Mouse (Mus musculus): Measurements from ENCODE around the gene Fgfr2. TPM values are rescaled to one million over a fixed set of nuclear protein-coding genes. Genes with fewer than 3 reads are reported as not detected.

Fgfr2 gene
- polyA plus RNA-seq, 1 experiment from 2014 or later = 133 TPM

DNA sequence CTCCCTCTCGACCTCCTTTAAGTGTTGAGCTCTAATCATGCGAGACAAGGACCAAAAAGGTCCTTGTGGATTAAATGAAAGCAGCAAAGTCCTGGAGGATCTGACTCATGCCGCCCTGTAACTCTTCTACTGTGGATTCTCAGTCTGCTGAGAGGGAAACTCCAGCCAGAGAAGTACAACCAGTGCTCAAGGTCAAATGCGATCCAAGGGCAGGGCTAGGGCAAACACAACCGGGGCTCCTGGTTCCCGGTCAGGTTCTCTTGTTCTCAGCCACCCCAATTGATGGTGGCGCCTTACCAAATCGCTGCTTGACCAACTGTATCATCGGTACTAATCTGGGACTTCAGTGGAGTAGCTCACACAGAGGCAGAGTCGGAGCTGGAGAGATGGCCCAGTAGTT lies 322.3 kb downstream of the Fgfr2 start:
- no peak for ATAC-seq (ENCODE audit: low FRiP score, low TSS enrichment)
- H3K9ac ChIP-seq (ENCODE audit: low read depth, low read length) = no peak overlapping the region
- WGBS = 81% methylated on average over 10 of the region's 10 CpGs
- no peak overlapping the region for H3K4me3 ChIP-seq (ENCODE audit: low read length)
- no peak overlapping the region for H3K4me2 ChIP-seq (replicated peaks; ENCODE audit: low read depth, low read length)
- H3K27me3 ChIP-seq (ENCODE audit: control insufficient read depth, insufficient read depth, low read length) = no peaks in the 10 kb centered on the region
- H3K27ac ChIP-seq (ENCODE audit: low read depth, low read length) = no peak overlapping the region; the same call in 1 of the 2 replicates
- 0 out of 2 replicates have a peak, but pooled peaks cover 5% of the 10 kb centered on the region for H3K36me3 ChIP-seq (ENCODE audit: control insufficient read depth, insufficient read depth, low read length)
- no peaks in the 10 kb centered on the region for H3K9me3 ChIP-seq (ENCODE audit: control insufficient read depth, low read length)
- peaks cover 14% of the 10 kb centered on the region for H3K4me1 ChIP-seq (ENCODE audit: control insufficient read depth, insufficient read depth, low read length)

DNA sequence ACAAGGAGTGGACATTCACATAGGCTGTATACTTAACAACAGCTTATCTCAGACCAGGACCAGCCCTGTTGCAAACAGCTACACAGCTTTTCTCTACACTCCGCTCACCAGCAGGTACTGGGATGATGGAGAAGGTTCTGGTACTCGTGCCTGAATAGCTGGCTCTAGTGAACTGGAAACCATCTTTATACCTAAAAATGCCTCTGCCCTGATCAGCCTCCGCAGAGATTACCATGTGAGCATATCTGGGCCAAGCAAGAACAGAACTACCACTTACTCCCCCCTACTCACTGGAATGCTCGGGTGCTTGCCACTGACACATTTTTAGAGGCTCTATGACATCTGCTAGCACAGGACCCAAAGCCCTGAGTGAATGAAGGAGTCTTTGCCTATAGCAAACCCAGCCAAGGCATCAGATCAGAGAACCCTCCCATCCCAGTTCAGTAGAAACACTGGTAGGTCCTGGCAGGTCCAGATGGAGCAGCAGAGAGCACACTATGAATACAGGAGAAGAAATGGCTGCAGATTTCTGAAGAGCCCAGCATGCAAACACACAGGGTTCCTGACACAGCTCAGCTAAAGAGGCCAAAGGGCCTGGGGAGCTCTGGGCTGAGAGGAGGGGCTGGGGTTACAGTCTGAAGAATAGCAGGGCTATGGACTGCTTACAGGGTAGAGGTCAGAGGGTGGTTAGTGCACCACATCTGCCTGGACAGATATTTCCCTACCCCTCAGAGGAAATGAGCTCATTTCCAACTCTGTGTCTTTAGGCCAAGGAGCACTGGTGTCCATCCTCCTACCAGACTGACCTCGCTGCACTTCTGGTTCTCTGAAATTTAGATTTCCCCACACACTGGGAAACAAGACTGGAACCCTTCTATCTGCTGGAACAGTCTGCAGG lies 323.8 kb downstream of the Fgfr2 start:
- Histone ChIP-seq H3K4me2 (replicated peaks; ENCODE audit: low read depth, low read length) (no peak overlapping the region), H3K4me3 (ENCODE audit: low read length) (no peak overlapping the region), H3K9me3 (ENCODE audit: control insufficient read depth, low read length) (no peaks in the 10 kb centered on the region), H3K9ac (ENCODE audit: low read depth, low read length) (no peak overlapping the region; the same call in 1 of the 2 replicates), H3K27ac (ENCODE audit: low read depth, low read length) (no peak overlapping the region), H3K36me3 (ENCODE audit: control insufficient read depth, insufficient read depth, low read length) (0 out of 2 replicates have a peak, but pooled peaks cover 5% of the 10 kb centered on the region), H3K27me3 (ENCODE audit: control insufficient read depth, insufficient read depth, low read length) (no peaks in the 10 kb centered on the region), H3K4me1 (ENCODE audit: control insufficient read depth, insufficient read depth, low read length) (peaks cover 10% of the 10 kb centered on the region)
- no peak for ATAC-seq (ENCODE audit: low FRiP score, low TSS enrichment)
- WGBS = 88% methylated on average over 5 of the region's 5 CpGs

DNA sequence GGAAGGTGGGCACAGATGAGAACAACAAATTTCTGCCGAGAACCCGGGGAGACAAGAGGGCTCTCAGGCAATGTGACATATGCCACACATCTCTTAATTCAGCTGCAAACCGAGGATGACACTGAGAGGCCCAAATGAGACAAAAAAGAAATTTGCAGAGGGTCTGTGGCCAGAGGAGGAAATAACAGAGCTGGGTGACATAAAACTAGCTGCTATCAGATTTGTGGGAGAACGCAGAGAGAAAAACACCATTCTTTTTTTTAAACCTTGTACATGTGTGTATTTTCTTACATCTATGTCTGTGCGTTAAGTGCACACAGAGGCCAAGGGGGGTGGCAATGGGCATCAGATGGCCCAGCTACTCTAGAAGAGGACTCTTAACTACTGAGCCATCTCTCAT lies 328.0 kb downstream of the Fgfr2 start:
- Histone ChIP-seq H3K36me3 (ENCODE audit: control insufficient read depth, insufficient read depth, low read length) (0 out of 2 replicates have a peak, but pooled peaks cover 4% of the 10 kb centered on the region), H3K4me2 (replicated peaks; ENCODE audit: low read depth, low read length) (no peak overlapping the region), H3K27ac (ENCODE audit: low read depth, low read length) (no peak overlapping the region), H3K9ac (ENCODE audit: low read depth, low read length) (no peak overlapping the region), H3K4me1 (ENCODE audit: control insufficient read depth, insufficient read depth, low read length) (peaks cover 7% of the 10 kb centered on the region; the same call in 1 of the 2 replicates), H3K27me3 (ENCODE audit: control insufficient read depth, insufficient read depth, low read length) (no peaks in the 10 kb centered on the region), H3K9me3 (ENCODE audit: control insufficient read depth, low read length) (no peaks in the 10 kb centered on the region), H3K4me3 (ENCODE audit: low read length) (no peak overlapping the region)
- ATAC-seq (ENCODE audit: low FRiP score, low TSS enrichment) = no peak
- WGBS = 87% methylated on average over 5 of the region's 5 CpGs

DNA sequence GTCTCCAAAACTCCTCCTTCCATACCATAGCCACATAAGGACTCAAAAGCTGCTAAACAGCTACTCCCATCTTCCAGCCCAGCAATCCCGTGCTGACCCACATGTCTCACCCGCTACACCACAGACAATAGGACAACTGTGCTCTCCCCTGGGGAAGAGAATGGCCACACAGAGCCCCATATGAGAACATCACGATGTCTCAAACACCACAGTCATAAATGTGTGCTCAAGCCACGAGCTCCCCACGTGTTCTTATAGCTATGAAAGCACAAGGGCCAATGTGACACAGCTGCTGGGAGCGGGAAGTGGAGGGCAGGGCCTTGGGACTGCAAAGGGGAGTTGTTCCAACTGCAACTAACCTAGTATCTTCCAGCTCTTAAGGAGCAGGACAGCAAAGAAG lies 329.7 kb downstream of the Fgfr2 start:
- WGBS = 63% methylated on average over 6 of the region's 6 CpGs
- Histone ChIP-seq H3K4me3 (ENCODE audit: low read length) (no peak overlapping the region), H3K9ac (ENCODE audit: low read depth, low read length) (no peak overlapping the region), H3K27me3 (ENCODE audit: control insufficient read depth, insufficient read depth, low read length) (no peaks in the 10 kb centered on the region), H3K27ac (ENCODE audit: low read depth, low read length) (no peak overlapping the region), H3K4me2 (replicated peaks; ENCODE audit: low read depth, low read length) (no peak overlapping the region), H3K36me3 (ENCODE audit: control insufficient read depth, insufficient read depth, low read length) (no peaks in the 10 kb centered on the region), H3K4me1 (ENCODE audit: control insufficient read depth, insufficient read depth, low read length) (no peaks in the 10 kb centered on the region; the same call in 1 of the 2 replicates), H3K9me3 (ENCODE audit: control insufficient read depth, low read length) (no peaks in the 10 kb centered on the region)
- no peak for ATAC-seq (ENCODE audit: low FRiP score, low TSS enrichment)

DNA sequence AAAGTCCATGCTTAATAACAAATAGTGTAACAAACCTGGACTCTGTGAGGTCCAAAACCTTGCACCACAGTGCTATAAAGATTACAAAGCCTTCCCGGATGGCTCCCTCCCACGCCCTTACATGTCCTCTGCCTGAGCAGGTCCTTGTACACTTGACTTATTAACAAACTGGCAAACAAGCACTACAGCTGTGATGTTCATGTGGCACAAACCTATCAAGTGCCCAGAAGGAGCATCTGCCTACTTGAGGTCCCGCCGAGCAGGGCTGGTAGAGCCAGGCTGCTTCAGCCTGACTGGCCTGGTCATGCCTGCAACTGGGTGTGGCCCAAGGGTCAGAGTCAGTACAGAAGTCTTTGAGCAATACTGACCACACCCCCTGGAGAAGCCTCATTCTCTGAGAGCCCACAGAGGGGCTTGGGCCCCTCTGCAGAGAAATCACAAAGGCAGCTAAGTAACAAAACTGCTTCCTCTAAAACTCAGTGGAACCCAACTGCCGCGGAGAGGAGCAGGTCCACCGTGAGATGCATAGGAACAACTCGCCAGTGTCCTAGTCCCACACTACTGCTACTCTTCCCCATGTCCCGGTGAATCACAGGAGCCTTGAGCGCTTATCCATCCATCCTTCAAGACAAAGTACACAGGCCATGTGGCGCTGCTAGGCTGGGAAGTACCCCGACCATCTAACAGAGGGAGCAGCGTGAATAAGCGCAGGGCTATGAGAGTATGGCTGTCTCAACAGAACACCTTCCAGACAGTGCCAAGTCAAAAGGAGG lies 332.5 kb downstream of the Fgfr2 start:
- Histone ChIP-seq H3K36me3 (ENCODE audit: control insufficient read depth, insufficient read depth, low read length) (no peaks in the 10 kb centered on the region), H3K4me2 (replicated peaks; ENCODE audit: low read depth, low read length) (no peak overlapping the region), H3K9ac (ENCODE audit: low read depth, low read length) (no peak overlapping the region), H3K4me3 (ENCODE audit: low read length) (no peak overlapping the region), H3K27me3 (ENCODE audit: control insufficient read depth, insufficient read depth, low read length) (no peaks in the 10 kb centered on the region), H3K4me1 (ENCODE audit: control insufficient read depth, insufficient read depth, low read length) (peaks cover 12% of the 10 kb centered on the region), H3K9me3 (ENCODE audit: control insufficient read depth, low read length) (no peaks in the 10 kb centered on the region), H3K27ac (ENCODE audit: low read depth, low read length) (no peak overlapping the region)
- WGBS = 86% methylated on average over 14 of the region's 14 CpGs
- no peak for ATAC-seq (ENCODE audit: low FRiP score, low TSS enrichment)

DNA sequence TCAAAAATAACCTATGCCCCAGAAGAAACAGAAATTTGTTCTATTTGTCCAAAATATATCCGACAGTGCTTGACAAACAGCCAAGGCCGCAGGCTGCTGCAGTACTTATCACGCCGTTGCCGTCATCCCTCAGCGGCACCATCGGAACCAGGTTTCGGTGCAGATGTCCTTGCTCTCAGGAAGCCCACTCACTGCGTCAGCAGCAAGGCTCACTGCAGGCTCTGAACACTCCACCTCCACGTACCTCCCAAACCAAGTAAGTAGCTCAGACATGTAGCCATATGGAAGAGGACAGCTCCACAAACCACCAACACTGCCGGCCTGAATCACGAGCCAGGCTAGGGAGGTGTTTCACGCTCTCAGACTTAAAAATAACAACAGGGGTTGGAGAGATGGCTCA lies 334.3 kb downstream of the Fgfr2 start:
- 91% methylated on average over 13 of the region's 13 CpGs for WGBS
- H3K27me3 ChIP-seq (ENCODE audit: control insufficient read depth, insufficient read depth, low read length) = no peaks in the 10 kb centered on the region
- no peaks in the 10 kb centered on the region for H3K9me3 ChIP-seq (ENCODE audit: control insufficient read depth, low read length)
- no peak overlapping the region for H3K27ac ChIP-seq (ENCODE audit: low read depth, low read length)
- H3K4me3 ChIP-seq (ENCODE audit: low read length) = no peak overlapping the region
- no peak overlapping the region for H3K4me2 ChIP-seq (replicated peaks; ENCODE audit: low read depth, low read length)
- peaks cover 18% of the 10 kb centered on the region for H3K4me1 ChIP-seq (ENCODE audit: control insufficient read depth, insufficient read depth, low read length)
- no peak for ATAC-seq (ENCODE audit: low FRiP score, low TSS enrichment)
- H3K36me3 ChIP-seq (ENCODE audit: control insufficient read depth, insufficient read depth, low read length) = no peaks in the 10 kb centered on the region
- H3K9ac ChIP-seq (ENCODE audit: low read depth, low read length) = no peak overlapping the region

DNA sequence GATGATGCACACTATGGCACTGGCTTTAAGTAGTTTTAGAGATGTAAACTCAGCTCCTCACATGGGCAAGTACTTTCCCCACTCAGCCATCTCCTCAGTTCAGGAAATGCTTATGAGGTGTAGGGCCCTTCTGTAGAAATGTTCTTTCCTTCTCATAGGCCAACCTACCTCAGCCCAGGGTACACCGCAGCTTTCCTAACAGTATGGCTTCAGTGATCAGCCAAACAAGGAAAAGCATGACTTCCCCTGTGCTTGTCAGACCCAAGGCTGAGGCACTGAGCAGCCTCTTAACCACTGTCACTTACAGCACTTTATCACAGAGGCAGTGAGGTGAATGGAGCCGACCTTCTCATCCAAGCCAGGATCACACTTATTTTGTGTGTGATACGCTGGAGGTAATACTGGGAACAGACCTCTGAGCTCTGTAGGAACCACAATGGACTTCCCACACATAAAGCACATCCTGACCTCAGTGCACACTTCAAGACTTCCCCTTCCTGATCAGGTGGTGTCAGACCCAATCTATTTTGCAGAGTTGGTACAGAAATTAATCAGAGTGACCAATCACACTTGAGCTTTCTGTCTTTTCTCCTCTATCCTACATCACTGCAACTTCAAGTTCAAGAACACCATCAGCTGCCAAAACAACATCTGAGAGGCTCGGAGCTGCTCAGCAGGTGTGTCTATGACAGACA lies 335.5 kb downstream of the Fgfr2 start:
- Histone ChIP-seq H3K4me3 (ENCODE audit: low read length) (no peak overlapping the region), H3K27ac (ENCODE audit: low read depth, low read length) (peak overlapping the region; percentile 18; the same call in 1 of the 2 replicates), H3K9me3 (ENCODE audit: control insufficient read depth, low read length) (no peaks in the 10 kb centered on the region), H3K9ac (ENCODE audit: low read depth, low read length) (no peak overlapping the region), H3K36me3 (ENCODE audit: control insufficient read depth, insufficient read depth, low read length) (no peaks in the 10 kb centered on the region), H3K4me2 (replicated peaks; ENCODE audit: low read depth, low read length) (no peak overlapping the region), H3K4me1 (ENCODE audit: control insufficient read depth, insufficient read depth, low read length) (peaks cover 18% of the 10 kb centered on the region), H3K27me3 (ENCODE audit: control insufficient read depth, insufficient read depth, low read length) (no peaks in the 10 kb centered on the region)
- ATAC-seq (ENCODE audit: low FRiP score, low TSS enrichment) = no peak
- WGBS = 83% methylated on average over 4 of the region's 4 CpGs

DNA sequence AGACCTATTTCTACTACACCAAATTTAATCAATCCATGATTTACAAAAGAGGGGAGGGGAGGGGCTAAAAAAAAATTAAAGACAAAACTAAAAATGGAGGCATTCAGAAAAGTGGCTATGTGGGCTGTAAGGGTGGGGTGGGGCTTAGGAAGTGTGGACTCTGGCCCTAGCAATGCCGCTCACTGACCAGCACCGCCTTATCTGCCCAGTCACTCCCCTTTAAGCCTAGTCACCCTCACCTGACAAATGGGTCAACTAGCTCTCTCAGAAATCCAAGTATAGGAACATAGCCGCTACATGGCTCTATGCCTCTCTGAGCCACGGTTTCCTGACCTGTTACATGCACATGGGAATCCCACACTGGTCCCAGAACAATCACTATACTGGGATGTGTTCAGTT lies 336.1 kb downstream of the Fgfr2 start:
- ATAC-seq (ENCODE audit: low FRiP score, low TSS enrichment) = no peak
- 95% methylated on average over 4 of the region's 4 CpGs for WGBS
- no peak overlapping the region for H3K4me2 ChIP-seq (replicated peaks; ENCODE audit: low read depth, low read length)
- H3K36me3 ChIP-seq (ENCODE audit: control insufficient read depth, insufficient read depth, low read length) = no peaks in the 10 kb centered on the region
- H3K9me3 ChIP-seq (ENCODE audit: control insufficient read depth, low read length) = no peaks in the 10 kb centered on the region
- peaks cover 19% of the 10 kb centered on the region for H3K4me1 ChIP-seq (ENCODE audit: control insufficient read depth, insufficient read depth, low read length)
- no peak overlapping the region for H3K4me3 ChIP-seq (ENCODE audit: low read length)
- no peaks in the 10 kb centered on the region for H3K27me3 ChIP-seq (ENCODE audit: control insufficient read depth, insufficient read depth, low read length)
- H3K27ac ChIP-seq (ENCODE audit: low read depth, low read length) = peak overlapping the region; percentile 56; the same call in 1 of the 2 replicates
- no peak overlapping the region for H3K9ac ChIP-seq (ENCODE audit: low read depth, low read length)

Measured in kidney, embryonic 14.5 days (tissue).